Mouse (Mus musculus) kidney, adult 8-10 months (tissue): ENCODE results near the gene Cdca5.
"Not testable (repeated sequence)": the region's sequence is repeated elsewhere in the genome, so short reads cannot be mapped to it uniquely, and the experiment has no call there.

ENCODE experiments used
- DNase-seq, 2 experiments: peaks; one replicate each; pipeline ENCODE4 v3.0.0; 2022

The Cdca5 gene

GRCm38 (mm10) chr19:6105586-6105985 lies 20.8 kb downstream of the Cdca5 start, which contains the start of gene Naaladl1:
TSS of gene Naaladl1 (plus strand) at chr19:6105782.
- DNase-seq = peak in 1 of 2 experiments; percentile 24

GRCm38 (mm10) chr19:6113116-6113515 lies 28.3 kb downstream of the Cdca5 start:
- peak in 1 of 2 experiments; percentile 46 for DNase-seq

GRCm38 (mm10) chr19:6116113-6116850 lies 31.5 kb downstream of the Cdca5 start:
- peak in 1 of 2 experiments; percentile 68 for DNase-seq

GRCm38 (mm10) chr19:6117346-6117985 lies 32.7 kb downstream of the Cdca5 start:
- DNase-seq = no peak

GRCm38 (mm10) chr19:6117986-6118676 lies 33.3 kb downstream of the Cdca5 start, which contains the start of gene Sac3d1:
TSS of gene Sac3d1 (minus strand) at chr19:6118650.
- peak; percentile 85 to 92 for DNase-seq

GRCm38 (mm10) chr19:6118677-6119185 lies 33.9 kb downstream of the Cdca5 start:
- DNase-seq = no peak

- no peak for DNase-seq
Observed at GRCm38 (mm10) chr19:6121761-6122160, 37.0 kb downstream of the Cdca5 start.

GRCm38 (mm10) chr19:6123330-6123729 lies 38.5 kb downstream of the Cdca5 start:
- no peak for DNase-seq

GRCm38 (mm10) chr19:6124898-6125297 lies 40.1 kb downstream of the Cdca5 start:
- no peak for DNase-seq

- DNase-seq = peak in 1 of 2 experiments; percentile 62
Observed at GRCm38 (mm10) chr19:6126289-6126688, 41.5 kb downstream of the Cdca5 start.

GRCm38 (mm10) chr19:6126789-6127580 lies 42.2 kb downstream of the Cdca5 start:
- DNase-seq = no peak

- peak; percentile 97 to 98 for DNase-seq
Observed at GRCm38 (mm10) chr19:6127760-6128341, 43.1 kb downstream of the Cdca5 start, which contains the start of gene Snx15. TSS of gene Snx15 (minus strand) at chr19:6128304.

- DNase-seq = not testable (repeated sequence)
Observed at GRCm38 (mm10) chr19:6130414-6131128, 45.8 kb downstream of the Cdca5 start.

- DNase-seq = no peak
Observed at GRCm38 (mm10) chr19:6132171-6132827, 47.5 kb downstream of the Cdca5 start.

GRCm38 (mm10) chr19:6133197-6133596 lies 48.4 kb downstream of the Cdca5 start:
- not testable (repeated sequence) for DNase-seq

- DNase-seq = no peak
Observed at GRCm38 (mm10) chr19:6136397-6136796, 51.6 kb downstream of the Cdca5 start.

- DNase-seq = no peak
Observed at GRCm38 (mm10) chr19:6139701-6140100, 54.9 kb downstream of the Cdca5 start.

- DNase-seq = no peak
Observed at GRCm38 (mm10) chr19:6140374-6140677, 55.5 kb downstream of the Cdca5 start.

GRCm38 (mm10) chr19:6140678-6141393 lies 56.1 kb downstream of the Cdca5 start, which contains the start of gene Batf2:
TSS of gene Batf2 (plus strand) at chr19:6140983.
- DNase-seq = peak; percentile 89 to 90

- peak; percentile 77 to 84 for DNase-seq
Observed at GRCm38 (mm10) chr19:6141394-6141749, 56.6 kb downstream of the Cdca5 start, which contains the start of gene Arl2. TSS of gene Arl2 (minus strand) at chr19:6141548.
